Mouse (Mus musculus): ENCODE measurements around the gene 1700025G04Rik.

GRCm38 (mm10) chr1:151907014-151907413, 182.9 kb downstream of the 1700025G04Rik start:
- TF ChIP-seq CTCF (IDR thresholded peaks at IDR 0.05; ENCODE audit: insufficient read depth, low read length) (no peak), POLR2A (IDR thresholded peaks at IDR 0.05; ENCODE audit: borderline replicate concordance, extremely low read depth, low read depth, low read length) (no peak)
